In genomic region chr4:32335659-32336058, GRCm38 (mm10) we compare ENCODE assay signal across 14 mouse cellular contexts.
A peak's percentile ranks its signal among the peaks of the same experiment; 100 is the strongest.
DNase-seq lines count a peak whose midpoint lies in the region; ATAC-seq and TF ChIP-seq lines count a peak whose summit lies in the region.
"Had no signal": no experiment of that assay in that cellular context is flagged by ENCODE, and none has a peak within 500 bp of the region (broad histone marks: within the 10 kb centered on the region; RNA-seq: fewer than 3 reads in every experiment).

No protein-coding gene starts in this region.

- H3K4me2 ChIP-seq in lung, embryonic 15.5 days = 0 out of 2 replicates have a peak overlapping the region, but pooled peaks have one; percentile 11
- no peak overlapping the region for H3K4me2 ChIP-seq in hindbrain, embryonic 16.5 days (ENCODE audit: low read length)
- H3K4me2 ChIP-seq: embryonic facial prominence, embryonic 13.5 days; midbrain, embryonic 13.5 days had no signal

- ATAC-seq in lung, embryonic 15.5 days (ENCODE audit: borderline replicate concordance, extremely low read depth, low FRiP score, low TSS enrichment) = no peak
- peak; percentile 86 for ATAC-seq in activated CD4-positive, CD25-positive, alpha-beta regulatory T cell, adult 4 months
- ATAC-seq in neutrophil, adult 5-6 weeks (ENCODE audit: extremely low read depth, insufficient number of reproducible peaks, low FRiP score, poor library complexity, severe bottlenecking) = peak; percentile 68
- no peak for ATAC-seq in hindbrain, embryonic 16.5 days
- ATAC-seq: forebrain, postnatal 0 days had no signal

- H3K4me1 ChIP-seq in lung, embryonic 15.5 days = peaks cover 41% of the 10 kb centered on the region
- peaks cover 15% of the 10 kb centered on the region for H3K4me1 ChIP-seq in lung, adult 2 months (ENCODE audit: control insufficient read depth, insufficient read depth, low read length)
- H3K4me1 ChIP-seq in hindbrain, embryonic 16.5 days (ENCODE audit: control insufficient read depth, insufficient read depth, low read depth, low read length) = no peaks in the 10 kb centered on the region; the same call in 1 of the 2 replicates

- H3K9me3 ChIP-seq in lung, embryonic 15.5 days = no peaks in the 10 kb centered on the region
- no peaks in the 10 kb centered on the region for H3K9me3 ChIP-seq in hindbrain, embryonic 16.5 days (ENCODE audit: control insufficient read depth, low read length)
- H3K9me3 ChIP-seq: embryonic facial prominence, embryonic 13.5 days; midbrain, embryonic 13.5 days had no signal

- TF ChIP-seq POLR2A in lung, adult 2 months (IDR thresholded peaks at IDR 0.05; ENCODE audit: borderline replicate concordance, extremely low read depth, low read depth, low read length) = no peak

- WGBS in lung, embryonic 15.5 days = 65% methylated on average over 12 of the region's 12 CpGs
- WGBS in lung, adult 2 months = 47% methylated on average over 12 of the region's 12 CpGs
- 89% methylated on average over 12 of the region's 12 CpGs for WGBS in hindbrain, embryonic 16.5 days

- H3K27me3 ChIP-seq in lung, embryonic 15.5 days = no peaks in the 10 kb centered on the region
- no peaks in the 10 kb centered on the region for H3K27me3 ChIP-seq in hindbrain, embryonic 16.5 days (replicated peaks; ENCODE audit: control insufficient read depth, insufficient read depth, low read length)
- H3K27me3 ChIP-seq: embryonic facial prominence, embryonic 13.5 days; midbrain, embryonic 13.5 days had no signal

- H3K27ac ChIP-seq in lung, embryonic 15.5 days = 0 out of 2 replicates have a peak overlapping the region, but pooled peaks have one; percentile 3
- no peak overlapping the region for H3K27ac ChIP-seq in hindbrain, embryonic 16.5 days (ENCODE audit: low read depth, low read length)
- H3K27ac ChIP-seq: embryonic facial prominence, embryonic 13.5 days; midbrain, embryonic 13.5 days had no signal

- H3K4me3 ChIP-seq in lung, embryonic 15.5 days = no peak overlapping the region
- H3K4me3 ChIP-seq in lung, adult 2 months (replicated peaks; ENCODE audit: extremely low read depth, low read depth, low read length) = no peak overlapping the region
- H3K4me3 ChIP-seq in hindbrain, embryonic 16.5 days (ENCODE audit: low read length) = no peak overlapping the region
- H3K4me3 ChIP-seq: embryonic facial prominence, embryonic 13.5 days; midbrain, embryonic 13.5 days had no signal

- no peak overlapping the region for H3K9ac ChIP-seq in lung, embryonic 15.5 days
- no peak overlapping the region for H3K9ac ChIP-seq in hindbrain, embryonic 16.5 days (ENCODE audit: low read depth, low read length)
- H3K9ac ChIP-seq: embryonic facial prominence, embryonic 13.5 days; forebrain, postnatal 0 days; midbrain, embryonic 13.5 days had no signal

- TF ChIP-seq CTCF in lung, adult 2 months (IDR thresholded peaks at IDR 0.05; ENCODE audit: insufficient read depth, low read length) = no peak

- intact Hi-C loops in heart, postnatal 14 days (cut with DNase I) = loop anchor here (5.0 kb wide), 2 partner anchors 42 to 88 kb away; no protein-coding TSS in a partner anchor

- peak; percentile 83 for DNase-seq in heart, adult 11 months
- no peak for DNase-seq in heart, postnatal 14 days
- DNase-seq in lung, adult 2 months = no peak
- DNase-seq in kidney, adult 11 months = no peak
- DNase-seq: adrenal gland, postnatal 10 days; cerebellum, postnatal 36 days; forebrain, postnatal 0 days; gastrocnemius, postnatal 36 days had no signal

- no peaks in the 10 kb centered on the region for H3K36me3 ChIP-seq in lung, embryonic 15.5 days
- H3K36me3 ChIP-seq in hindbrain, embryonic 16.5 days (ENCODE audit: control insufficient read depth, insufficient read depth, low read length) = no peaks in the 10 kb centered on the region
- H3K36me3 ChIP-seq: embryonic facial prominence, embryonic 13.5 days; midbrain, embryonic 13.5 days had no signal

Comparison
In these comparisons a context has a peak if more than half of its experiments do, and no peak if none do; other contexts are left out.
1. ATAC-seq: peak in activated CD4-positive, CD25-positive, alpha-beta regulatory T cell, adult 4 months (single experiment) and neutrophil, adult 5-6 weeks (single experiment); none in lung, embryonic 15.5 days (single experiment) and hindbrain, embryonic 16.5 days (single experiment).